Mouse (Mus musculus): ENCODE results near the gene Mthfd1l.

DNA sequence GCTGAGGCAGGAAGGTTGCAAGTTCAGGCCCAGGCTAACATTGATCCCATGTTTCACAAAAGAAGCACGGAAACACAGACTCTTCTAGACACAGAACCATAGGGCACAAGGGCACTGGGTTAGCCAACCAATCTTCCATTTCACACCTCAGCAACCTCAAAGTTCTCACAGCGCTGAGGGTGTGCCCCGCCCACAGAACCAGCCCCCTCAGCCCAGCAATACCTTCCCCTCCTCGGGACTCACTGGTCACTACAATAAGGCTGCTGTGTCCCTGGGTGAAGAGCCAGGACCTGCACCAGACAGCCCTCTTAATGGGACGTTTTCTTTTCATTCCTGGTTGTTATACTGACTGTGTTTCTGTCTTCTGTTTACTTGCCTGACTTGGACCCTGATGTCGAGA, 181.1 kb downstream of the Mthfd1l start:
- TF ChIP-seq CTCF (conservative IDR thresholded peaks at IDR 0.05 in 1 of 2, IDR thresholded peaks at IDR 0.05 in 1 of 2; ENCODE audit: low read depth in 2 of 2, low read length in 2 of 2) (no peak), POLR2A (IDR thresholded peaks at IDR 0.05; ENCODE audit: low read depth, low read length) (no peak), KAT2A (IDR thresholded peaks at IDR 0.05; ENCODE audit: insufficient replicate concordance, low read length) (no peak), ZC3H11A (IDR thresholded peaks at IDR 0.05; ENCODE audit: low read depth, low read length) (no peak), MAFK (IDR thresholded peaks at IDR 0.05; ENCODE audit: insufficient replicate concordance, low read length) (no peak)
